In genomic region chr17:22352794-22353193, GRCm38 (mm10) we compare ENCODE assay signal across 8 mouse cellular contexts. TPM values are rescaled to one million over a fixed set of nuclear protein-coding genes. Genes with fewer than 3 reads are reported as not detected.
DNase-seq lines count a peak whose midpoint lies in the region; ATAC-seq and TF ChIP-seq lines count a peak whose summit lies in the region.

No protein-coding gene starts in this region.

- no peak overlapping the region for H3K4me3 ChIP-seq in forebrain, embryonic 14.5 days (ENCODE audit: low read depth, low read length)
- no peak overlapping the region for H3K4me3 ChIP-seq in forebrain, embryonic 12.5 days (replicated peaks)
- H3K4me3 ChIP-seq in spleen, adult 2 months (ENCODE audit: extremely low read depth, insufficient read depth, insufficient read length) = no peak overlapping the region

- H3K27me3 ChIP-seq in forebrain, embryonic 14.5 days (replicated peaks; ENCODE audit: control insufficient read depth, insufficient read depth, low read length) = no peaks in the 10 kb centered on the region
- no peaks in the 10 kb centered on the region for H3K27me3 ChIP-seq in forebrain, embryonic 12.5 days
- no peaks in the 10 kb centered on the region for H3K27me3 ChIP-seq in spleen, adult 2 months (ENCODE audit: control insufficient read depth, insufficient read depth, low read length)

- peaks cover 14% of the 10 kb centered on the region for H3K36me3 ChIP-seq in forebrain, embryonic 14.5 days (ENCODE audit: control insufficient read depth, insufficient read depth, low read length)
- peaks cover 17% of the 10 kb centered on the region for H3K36me3 ChIP-seq in forebrain, embryonic 12.5 days (replicated peaks)
- H3K36me3 ChIP-seq in spleen, adult 2 months (ENCODE audit: control insufficient read depth, insufficient read depth, low read length) = no peaks in the 10 kb centered on the region; the same call in 1 of the 2 replicates

- peak; percentile 28; the same call in 1 of the 2 replicates for TF ChIP-seq CTCF in spleen, adult 2 months (IDR thresholded peaks at IDR 0.05; ENCODE audit: extremely low read depth, insufficient read depth, insufficient read length, insufficient replicate concordance)

- no peak for ATAC-seq in forebrain, embryonic 14.5 days
- ATAC-seq in forebrain, embryonic 12.5 days (ENCODE audit: low FRiP score) = no peak
- ATAC-seq in megakaryocyte-erythroid progenitor cell, adult 5-6 weeks (replicated peaks; ENCODE audit: low FRiP score, low TSS enrichment, poor library complexity, severe bottlenecking) = peak; percentile 94

- no peak for TF ChIP-seq POLR2A in spleen, adult 2 months (IDR thresholded peaks at IDR 0.05; ENCODE audit: low read depth, low read length)

- no peaks in the 10 kb centered on the region for H3K9me3 ChIP-seq in forebrain, embryonic 14.5 days (replicated peaks; ENCODE audit: control insufficient read depth, low read length)
- no peaks in the 10 kb centered on the region for H3K9me3 ChIP-seq in forebrain, embryonic 12.5 days

- no peak overlapping the region for H3K4me2 ChIP-seq in forebrain, embryonic 14.5 days (ENCODE audit: low read length)
- H3K4me2 ChIP-seq in forebrain, embryonic 12.5 days = no peak overlapping the region

- DNase-seq in forebrain, embryonic 14.5 days (ENCODE audit: low spot score) = peak; percentile 35
- DNase-seq in spleen, adult 2 months (ENCODE audit: low read depth in 1 of 2, low spot score in 2 of 2) = peak; percentile 26 to 38
- DNase-seq in spleen, adult 12 weeks (ENCODE audit: low spot score) = no peak
- peak; percentile 15 for DNase-seq in embryo, embryonic 9.5 days (ENCODE audit: extremely low spot score)
- DNase-seq in kidney, postnatal 25 days = peak; percentile 37 to 63
- no peak for DNase-seq in ovary, postnatal 10 days (ENCODE audit: low spot score)

- H3K4me1 ChIP-seq in forebrain, embryonic 14.5 days (ENCODE audit: control insufficient read depth, insufficient read depth, low read length) = no peaks in the 10 kb centered on the region
- no peaks in the 10 kb centered on the region for H3K4me1 ChIP-seq in forebrain, embryonic 12.5 days
- H3K4me1 ChIP-seq in spleen, adult 2 months (ENCODE audit: control insufficient read depth, insufficient read depth, insufficient read length) = no peaks in the 10 kb centered on the region

- H3K27ac ChIP-seq in forebrain, embryonic 14.5 days (ENCODE audit: low read depth, low read length) = no peak overlapping the region
- no peak overlapping the region for H3K27ac ChIP-seq in forebrain, embryonic 12.5 days
- H3K27ac ChIP-seq in spleen, adult 2 months (ENCODE audit: insufficient read depth, low read length) = no peak overlapping the region

- H3K9ac ChIP-seq in forebrain, embryonic 14.5 days (ENCODE audit: low read length) = no peak overlapping the region
- no peak overlapping the region for H3K9ac ChIP-seq in forebrain, embryonic 12.5 days

RNA-seq across cellular contexts. Expression of gene Zfp944, which starts 8.4 kb away (rescaled TPM):
- 19.8 and 23.8 TPM in 2 replicates for polyA plus RNA-seq in forebrain, embryonic 14.5 days (2014; fragmentation: Nextera tagmentation; extraction: Ambion mirVana)
- 17.0 TPM in 2 replicates for polyA plus RNA-seq in forebrain, embryonic 12.5 days (2016; fragmentation: Nextera tagmentation; extraction: Ambion mirVana)
- polyA plus RNA-seq in spleen, adult 2 months (2012; rRNA removed) = 1.7 and 2.4 TPM in 2 replicates
- 16.6 and 26.8 TPM in 2 replicates for total RNA-seq in megakaryocyte-erythroid progenitor cell, adult 5-6 weeks (2014; fragmentation: Nextera tagmentation)
- total RNA-seq in megakaryocyte-erythroid progenitor cell, adult 5-6 weeks (2017) = 6.8 and 11.1 TPM in 2 replicates

RNA-seq across cellular contexts. Expression of gene Zfp758, which starts 8.5 kb away (rescaled TPM):
- 7.2 and 11.9 TPM in 2 replicates for polyA plus RNA-seq in forebrain, embryonic 14.5 days (2014; fragmentation: Nextera tagmentation; extraction: Ambion mirVana)
- polyA plus RNA-seq in forebrain, embryonic 12.5 days (2016; fragmentation: Nextera tagmentation; extraction: Ambion mirVana) = 10.0 and 10.1 TPM in 2 replicates
- 0.59 and 0.63 TPM in 2 replicates for polyA plus RNA-seq in spleen, adult 2 months (2012; rRNA removed)
- 10.8 and 15.4 TPM in 2 replicates for total RNA-seq in megakaryocyte-erythroid progenitor cell, adult 5-6 weeks (2014; fragmentation: Nextera tagmentation)
- total RNA-seq in megakaryocyte-erythroid progenitor cell, adult 5-6 weeks (2017) = 14.8 and 30.3 TPM in 2 replicates

RNA-seq across cellular contexts. Expression of gene CT030661.1, which starts 38.2 kb away (rescaled TPM):
- 14.0 and 14.9 TPM in 2 replicates for polyA plus RNA-seq in forebrain, embryonic 14.5 days (2014; fragmentation: Nextera tagmentation; extraction: Ambion mirVana)
- 11.7 and 12.0 TPM in 2 replicates for polyA plus RNA-seq in forebrain, embryonic 12.5 days (2016; fragmentation: Nextera tagmentation; extraction: Ambion mirVana)
- polyA plus RNA-seq in spleen, adult 2 months (2012; rRNA removed) = 0.36 and 0.37 TPM in 2 replicates
- total RNA-seq in megakaryocyte-erythroid progenitor cell, adult 5-6 weeks (2014; fragmentation: Nextera tagmentation) = 18.4 and 21.5 TPM in 2 replicates
- 14.6 and 35.7 TPM in 2 replicates for total RNA-seq in megakaryocyte-erythroid progenitor cell, adult 5-6 weeks (2017)

Comparison
In these comparisons a context has a peak if more than half of its experiments do, and no peak if none do; other contexts are left out.
1. DNase-seq: peak in forebrain, embryonic 14.5 days (single experiment), spleen, adult 2 months (2 of 2), embryo, embryonic 9.5 days (single experiment) and kidney, postnatal 25 days (2 of 2); none in spleen, adult 12 weeks (single experiment) and ovary, postnatal 10 days (single experiment).